Mouse (Mus musculus): Measurements from ENCODE around the gene Ifna6. TPM values are rescaled to one million over a fixed set of nuclear protein-coding genes. Genes with fewer than 3 reads are reported as not detected.
A peak's percentile ranks its signal among the peaks of the same experiment; 100 is the strongest.

Gene Ifna6
- polyA plus RNA-seq, 1 experiment from 2014 or later = not detected

DNA sequence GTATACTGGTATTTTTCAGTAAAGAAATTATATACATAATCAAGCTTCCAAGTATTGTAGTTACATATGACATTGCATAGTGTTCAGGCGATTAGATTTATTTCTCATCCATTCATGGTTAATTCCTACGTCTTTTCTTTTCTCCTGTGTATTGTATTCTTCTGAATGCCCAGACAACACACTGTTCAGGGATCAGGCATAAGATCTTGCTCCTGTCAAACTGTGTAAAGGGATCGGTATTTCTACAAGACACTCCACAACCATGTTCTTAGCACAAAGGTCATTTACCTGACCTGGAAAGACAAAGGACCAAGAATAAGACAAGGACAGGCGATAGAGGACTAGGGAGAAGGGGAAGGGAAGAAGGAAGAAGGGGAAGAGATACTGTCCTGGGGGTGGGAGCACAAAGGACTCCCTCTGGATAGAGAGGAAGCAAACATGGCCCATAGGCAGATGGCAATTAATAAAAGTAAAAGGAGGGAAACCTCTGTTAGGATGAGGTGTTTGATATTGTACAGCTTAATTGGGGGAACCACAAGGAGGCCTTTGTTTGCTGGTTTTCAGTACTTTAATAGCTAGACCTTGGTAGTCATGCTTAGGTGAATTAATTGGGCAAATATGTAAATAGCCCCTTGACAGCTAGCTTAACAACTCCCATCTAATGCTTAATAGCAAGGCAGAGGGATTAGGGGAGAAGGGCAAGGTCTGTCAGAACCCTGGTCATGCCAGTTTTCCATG is 24.0 kb downstream of the Ifna6 start:
- H3K27me3 ChIP-seq (ENCODE audit: control insufficient read depth, insufficient read depth, low read length) = no peaks in the 10 kb centered on the region
- no peak overlapping the region for H3K9ac ChIP-seq (replicated peaks; ENCODE audit: low read length)
- no peak overlapping the region for H3K27ac ChIP-seq (replicated peaks; ENCODE audit: low read depth, low read length)
- WGBS = 52% methylated on average over 4 of the region's 4 CpGs
- DNase-seq (ENCODE audit: low spot score) (no peak), ATAC-seq (replicated peaks; ENCODE audit: insufficient number of reproducible peaks, low FRiP score, low TSS enrichment, low read depth) (no peak)
- H3K4me3 ChIP-seq (ENCODE audit: low read depth, low read length) = no peak overlapping the region
- no peaks in the 10 kb centered on the region for H3K9me3 ChIP-seq (replicated peaks; ENCODE audit: control insufficient read depth, low read length)
- H3K36me3 ChIP-seq (replicated peaks; ENCODE audit: control insufficient read depth, insufficient read depth, low read depth, low read length) = no peaks in the 10 kb centered on the region
- no peak overlapping the region for H3K4me2 ChIP-seq (ENCODE audit: low read depth, low read length)
- no peaks in the 10 kb centered on the region for H3K4me1 ChIP-seq (ENCODE audit: control insufficient read depth, insufficient read depth, low read length)

GRCm38 (mm10) chr4:88859214-88859613 is 32.0 kb downstream of the Ifna6 start:
- Histone ChIP-seq H3K27ac (replicated peaks; ENCODE audit: low read depth, low read length) (no peak overlapping the region), H3K4me1 (ENCODE audit: control insufficient read depth, insufficient read depth, low read length) (no peaks in the 10 kb centered on the region; the same call in 1 of the 2 replicates), H3K4me2 (ENCODE audit: low read depth, low read length) (no peak overlapping the region), H3K36me3 (replicated peaks; ENCODE audit: control insufficient read depth, insufficient read depth, low read depth, low read length) (no peaks in the 10 kb centered on the region), H3K9ac (replicated peaks; ENCODE audit: low read length) (no peak overlapping the region), H3K27me3 (ENCODE audit: control insufficient read depth, insufficient read depth, low read length) (no peaks in the 10 kb centered on the region), H3K4me3 (ENCODE audit: low read depth, low read length) (no peak overlapping the region), H3K9me3 (replicated peaks; ENCODE audit: control insufficient read depth, low read length) (no peaks in the 10 kb centered on the region)
- no peak for DNase-seq (ENCODE audit: low spot score)
- ATAC-seq (replicated peaks; ENCODE audit: insufficient number of reproducible peaks, low FRiP score, low TSS enrichment, low read depth) = no peak

- Histone ChIP-seq H3K4me3 (ENCODE audit: low read depth, low read length) (no peak overlapping the region), H3K4me2 (ENCODE audit: low read depth, low read length) (no peak overlapping the region), H3K9me3 (replicated peaks; ENCODE audit: control insufficient read depth, low read length) (no peaks in the 10 kb centered on the region), H3K27me3 (ENCODE audit: control insufficient read depth, insufficient read depth, low read length) (no peaks in the 10 kb centered on the region), H3K36me3 (replicated peaks; ENCODE audit: control insufficient read depth, insufficient read depth, low read depth, low read length) (no peaks in the 10 kb centered on the region), H3K4me1 (ENCODE audit: control insufficient read depth, insufficient read depth, low read length) (no peaks in the 10 kb centered on the region; the same call in 1 of the 2 replicates), H3K27ac (replicated peaks; ENCODE audit: low read depth, low read length) (no peak overlapping the region), H3K9ac (replicated peaks; ENCODE audit: low read length) (no peak overlapping the region)
- 4% methylated on average over 7 of the region's 7 CpGs for whole genome bisulfite sequencing
- ATAC-seq (replicated peaks; ENCODE audit: insufficient number of reproducible peaks, low FRiP score, low TSS enrichment, low read depth) = no peak
- DNase-seq (ENCODE audit: low spot score) = peak; percentile 62
Observed at GRCm38 (mm10) chr4:88863309-88863708, 36.1 kb downstream of the Ifna6 start.

- no peak overlapping the region for H3K4me2 ChIP-seq (ENCODE audit: low read depth, low read length)
- WGBS = 68% methylated on average over 9 of the region's 9 CpGs
- H3K4me3 ChIP-seq (ENCODE audit: low read depth, low read length) = no peak overlapping the region
- H3K9me3 ChIP-seq (replicated peaks; ENCODE audit: control insufficient read depth, low read length) = no peaks in the 10 kb centered on the region
- H3K36me3 ChIP-seq (replicated peaks; ENCODE audit: control insufficient read depth, insufficient read depth, low read depth, low read length) = no peaks in the 10 kb centered on the region
- ATAC-seq (replicated peaks; ENCODE audit: insufficient number of reproducible peaks, low FRiP score, low TSS enrichment, low read depth) (no peak), DNase-seq (ENCODE audit: low spot score) (no peak)
- H3K27ac ChIP-seq (replicated peaks; ENCODE audit: low read depth, low read length) = no peak overlapping the region
- H3K9ac ChIP-seq (replicated peaks; ENCODE audit: low read length) = no peak overlapping the region
- H3K4me1 ChIP-seq (ENCODE audit: control insufficient read depth, insufficient read depth, low read length) = no peaks in the 10 kb centered on the region; the same call in 1 of the 2 replicates
- H3K27me3 ChIP-seq (ENCODE audit: control insufficient read depth, insufficient read depth, low read length) = no peaks in the 10 kb centered on the region
Observed at GRCm38 (mm10) chr4:88864599-88864998, 37.4 kb downstream of the Ifna6 start.

GRCm38 (mm10) chr4:88865011-88865569 is 37.9 kb downstream of the Ifna6 start:
- no peak for DNase-seq (ENCODE audit: low spot score)
- WGBS = 27% methylated on average over 6 of the region's 6 CpGs
- Histone ChIP-seq H3K4me3 (ENCODE audit: low read depth, low read length) (no peak overlapping the region), H3K4me2 (ENCODE audit: low read depth, low read length) (no peak overlapping the region), H3K9ac (replicated peaks; ENCODE audit: low read length) (no peak overlapping the region), H3K27me3 (ENCODE audit: control insufficient read depth, insufficient read depth, low read length) (no peaks in the 10 kb centered on the region), H3K27ac (replicated peaks; ENCODE audit: low read depth, low read length) (no peak overlapping the region), H3K4me1 (ENCODE audit: control insufficient read depth, insufficient read depth, low read length) (no peaks in the 10 kb centered on the region; the same call in 1 of the 2 replicates), H3K9me3 (replicated peaks; ENCODE audit: control insufficient read depth, low read length) (no peaks in the 10 kb centered on the region), H3K36me3 (replicated peaks; ENCODE audit: control insufficient read depth, insufficient read depth, low read depth, low read length) (no peaks in the 10 kb centered on the region)
- ATAC-seq (replicated peaks; ENCODE audit: insufficient number of reproducible peaks, low FRiP score, low TSS enrichment, low read depth) = no peak

DNA sequence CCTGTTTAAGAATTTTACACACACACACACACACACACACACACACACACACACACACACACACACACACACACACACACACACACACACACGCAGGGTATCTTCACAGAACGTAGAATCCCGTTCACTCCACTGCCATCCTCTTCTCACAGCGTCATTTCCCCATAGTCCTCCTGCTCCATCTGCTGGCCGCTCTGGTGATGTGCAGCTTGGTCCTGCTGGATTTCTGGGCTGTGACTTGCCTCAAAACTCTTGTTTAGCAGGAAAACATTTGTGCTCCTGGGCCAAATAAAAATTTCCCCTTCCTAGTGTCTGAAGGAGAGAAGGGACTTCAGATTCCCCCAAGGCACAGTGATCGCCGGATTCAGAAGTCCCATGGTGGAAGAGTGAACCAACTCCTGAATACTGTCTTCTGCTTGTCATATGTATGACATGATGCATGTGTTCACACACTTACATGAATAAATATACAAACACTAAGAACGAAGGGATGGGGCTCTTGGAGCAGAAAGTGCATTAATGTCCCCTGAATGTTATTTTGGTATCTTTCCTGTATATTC is 40.2 kb downstream of the Ifna6 start:
- Histone ChIP-seq H3K36me3 (replicated peaks; ENCODE audit: control insufficient read depth, insufficient read depth, low read depth, low read length) (no peaks in the 10 kb centered on the region), H3K4me2 (ENCODE audit: low read depth, low read length) (peak overlapping the region; percentile 82), H3K4me3 (ENCODE audit: low read depth, low read length) (peak overlapping the region; percentile 46; the same call in 1 of the 2 replicates), H3K27ac (replicated peaks; ENCODE audit: low read depth, low read length) (no peak overlapping the region), H3K9ac (replicated peaks; ENCODE audit: low read length) (no peak overlapping the region), H3K4me1 (ENCODE audit: control insufficient read depth, insufficient read depth, low read length) (no peaks in the 10 kb centered on the region; the same call in 1 of the 2 replicates), H3K9me3 (replicated peaks; ENCODE audit: control insufficient read depth, low read length) (no peaks in the 10 kb centered on the region), H3K27me3 (ENCODE audit: control insufficient read depth, insufficient read depth, low read length) (no peaks in the 10 kb centered on the region)
- 0 out of 2 replicates have a peak, but pooled peaks have one; percentile 6 for ATAC-seq (replicated peaks; ENCODE audit: insufficient number of reproducible peaks, low FRiP score, low TSS enrichment, low read depth)
- 2% methylated on average over 8 of the region's 8 CpGs for WGBS
- peak; percentile 84 for DNase-seq (ENCODE audit: low spot score)

DNA sequence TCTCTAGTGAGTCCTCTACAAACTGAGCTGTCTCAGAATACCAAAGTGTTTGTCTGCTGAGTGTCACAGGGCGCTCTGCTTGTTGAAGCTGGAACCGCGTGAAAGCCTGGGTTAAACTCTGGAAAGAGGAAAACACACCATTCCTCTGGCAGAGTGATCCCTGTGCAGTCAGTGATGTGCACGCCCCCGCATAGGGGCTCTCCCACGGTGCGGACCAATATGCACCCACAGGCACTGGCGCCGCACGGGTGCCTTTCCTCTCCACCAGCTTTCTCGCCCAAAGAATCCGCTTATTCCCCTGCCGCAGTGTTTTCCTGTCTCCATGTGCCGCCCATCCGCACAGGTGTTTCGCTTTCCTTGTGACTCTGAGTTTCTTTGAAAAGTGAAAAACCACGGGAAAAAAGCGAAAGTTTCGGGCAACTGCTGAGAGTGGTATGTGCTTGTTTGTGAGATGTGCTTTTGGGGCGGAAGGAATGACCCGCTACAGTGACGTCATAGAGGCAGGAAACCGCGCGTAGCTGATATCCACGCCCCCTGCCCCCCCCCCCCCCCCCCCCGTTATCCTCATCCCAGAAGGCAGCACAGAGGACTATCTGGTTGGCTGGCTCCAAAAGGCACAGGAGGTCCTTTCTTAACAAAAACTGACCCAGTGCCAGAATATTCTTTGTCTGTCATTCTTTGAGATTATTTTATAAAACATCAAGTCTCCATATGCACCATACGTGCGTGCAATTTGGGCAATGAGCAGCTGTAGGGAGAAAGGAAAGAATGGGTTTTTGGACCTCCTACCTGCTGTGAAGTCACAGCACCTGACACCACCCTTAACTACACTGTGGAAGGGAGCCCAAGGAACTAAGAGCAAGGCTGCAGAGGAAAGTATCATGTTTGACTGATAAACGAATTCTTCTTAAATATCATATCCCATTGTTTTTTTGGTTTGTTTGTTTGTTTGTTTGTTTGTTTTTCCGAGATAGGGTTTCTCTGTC is 41.0 kb downstream of the Ifna6 start:
- H3K9me3 ChIP-seq (replicated peaks; ENCODE audit: control insufficient read depth, low read length) = no peaks in the 10 kb centered on the region
- peak overlapping the region; percentile 48 for H3K9ac ChIP-seq (replicated peaks; ENCODE audit: low read length)
- DNase-seq (ENCODE audit: low spot score) (peak; percentile 61), ATAC-seq (replicated peaks; ENCODE audit: insufficient number of reproducible peaks, low FRiP score, low TSS enrichment, low read depth) (peak; percentile 44; the same call in 1 of the 2 replicates)
- H3K27ac ChIP-seq (replicated peaks; ENCODE audit: low read depth, low read length) = no peak overlapping the region
- H3K36me3 ChIP-seq (replicated peaks; ENCODE audit: control insufficient read depth, insufficient read depth, low read depth, low read length) = no peaks in the 10 kb centered on the region
- 7% methylated on average over 28 of the region's 31 CpGs for WGBS
- no peaks in the 10 kb centered on the region; the same call in 1 of the 2 replicates for H3K4me1 ChIP-seq (ENCODE audit: control insufficient read depth, insufficient read depth, low read length)
- H3K4me2 ChIP-seq (ENCODE audit: low read depth, low read length) = peak overlapping the region; percentile 82
- H3K4me3 ChIP-seq (ENCODE audit: low read depth, low read length) = peak overlapping the region; percentile 46
- H3K27me3 ChIP-seq (ENCODE audit: control insufficient read depth, insufficient read depth, low read length) = no peaks in the 10 kb centered on the region

All from embryonic facial prominence, embryonic 11.5 days (tissue).